Mouse (Mus musculus) T-cell, adult 2 months (primary cell): Measurements from ENCODE around the gene Cort.

Experiments
- DNase-seq: peaks from one replicate; pipeline ENCODE4 v3.0.0; 2022; ENCODE audit warnings: low spot score

Cort gene

GRCm38 (mm10) chr4:149098571-149098970, 28.0 kb downstream of the Cort start:
- DNase-seq = no peak

DNA sequence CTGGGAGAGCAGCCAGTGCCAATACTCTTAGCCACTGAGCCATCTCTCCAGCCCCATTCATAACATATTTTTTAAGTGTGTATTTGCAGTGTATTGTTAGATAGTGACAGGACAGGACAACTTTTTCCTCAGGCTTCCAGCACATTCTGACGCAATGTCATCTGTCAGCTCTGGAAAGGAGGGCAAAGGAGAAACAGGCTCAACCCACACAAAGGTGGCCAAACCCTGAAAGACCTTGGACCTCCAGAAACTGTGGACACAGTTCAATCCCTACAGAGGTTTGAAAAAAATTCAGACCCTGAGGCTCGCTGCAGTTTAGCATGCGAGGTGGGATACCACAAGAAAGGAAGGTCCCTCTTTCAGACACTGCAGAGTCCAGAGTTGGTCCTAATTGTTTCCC, 28.6 kb downstream of the Cort start:
- DNase-seq = no peak

DNA sequence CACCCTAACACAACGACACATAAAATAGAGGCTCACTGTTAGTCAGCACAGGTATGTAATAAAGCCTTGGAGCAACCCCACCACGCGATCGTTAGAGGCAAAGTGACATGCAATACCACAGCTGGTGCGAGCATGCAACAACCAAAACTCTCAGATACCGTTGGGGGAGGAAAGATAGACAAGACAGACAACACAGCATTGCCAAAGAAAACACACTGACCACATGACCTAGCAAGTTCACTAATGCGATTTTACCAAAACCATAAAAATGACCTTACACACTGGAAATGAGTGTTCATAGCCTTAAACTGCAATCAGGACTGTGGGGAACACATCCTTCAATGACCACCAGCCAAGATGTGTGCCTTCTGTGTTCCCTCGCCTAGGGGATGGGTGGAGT, 35.2 kb downstream of the Cort start:
- no peak for DNase-seq

DNA sequence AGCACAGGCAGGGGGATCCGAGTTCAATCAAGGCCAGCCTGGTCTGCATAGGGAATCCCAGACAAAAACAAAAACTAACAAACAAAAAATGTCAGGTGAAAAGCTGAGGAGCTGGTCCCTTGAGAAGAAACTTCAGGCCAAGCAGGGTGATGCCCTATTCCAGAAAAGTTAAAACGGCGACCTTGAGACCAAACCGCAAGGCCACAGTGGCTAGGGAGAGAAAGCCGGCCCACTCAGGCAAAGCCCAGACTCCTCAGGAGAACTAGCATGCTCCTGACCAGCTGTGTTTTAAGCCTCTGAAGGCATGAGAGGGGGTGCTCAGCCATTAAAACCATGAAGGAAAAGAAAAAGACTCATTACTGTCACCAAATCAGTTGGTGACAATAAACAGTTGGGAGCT, 41.2 kb downstream of the Cort start:
- no peak for DNase-seq

DNA sequence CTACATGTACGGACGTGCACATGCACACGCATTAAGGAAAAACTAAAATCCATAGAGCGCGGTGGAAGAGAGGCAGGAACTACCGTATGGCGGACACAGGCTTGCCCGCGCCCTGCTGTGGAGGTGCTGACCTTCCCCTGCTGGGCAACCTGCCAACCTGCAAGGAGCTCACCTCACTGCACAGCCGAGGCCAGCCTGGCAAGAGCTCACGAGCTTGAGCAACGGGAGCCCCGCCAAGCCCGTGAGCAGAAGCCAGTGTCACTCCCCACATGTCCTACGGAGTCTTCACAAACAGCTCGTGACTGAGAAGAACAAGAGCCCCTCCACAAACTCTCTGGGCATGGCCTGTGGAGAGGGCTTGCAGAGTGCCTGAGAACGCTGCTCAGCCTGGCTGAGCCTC, 45.0 kb downstream of the Cort start:
- DNase-seq = no peak

DNA sequence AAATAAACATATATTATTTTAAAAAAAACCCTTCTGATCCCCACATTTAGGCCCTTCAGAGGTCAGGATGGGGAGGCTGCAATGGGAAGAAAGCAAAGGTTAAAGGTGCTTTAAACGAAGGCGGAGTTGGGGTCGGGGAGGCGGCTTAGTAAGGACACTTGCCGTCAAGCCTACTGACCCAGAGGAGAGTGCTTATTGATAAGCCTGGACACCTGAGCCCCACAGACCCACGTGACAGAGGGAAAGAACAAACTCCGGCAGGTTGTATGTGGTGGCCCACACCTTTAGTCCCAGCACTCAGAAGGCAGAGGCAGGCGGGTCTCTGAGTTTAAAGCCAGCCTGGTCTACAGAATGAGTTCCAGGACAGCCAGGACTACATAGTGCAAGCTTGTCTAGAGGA, 46.5 kb downstream of the Cort start:
- DNase-seq = no peak

GRCm38 (mm10) chr4:149079629-149080028, 46.9 kb downstream of the Cort start:
- no peak for DNase-seq

DNA sequence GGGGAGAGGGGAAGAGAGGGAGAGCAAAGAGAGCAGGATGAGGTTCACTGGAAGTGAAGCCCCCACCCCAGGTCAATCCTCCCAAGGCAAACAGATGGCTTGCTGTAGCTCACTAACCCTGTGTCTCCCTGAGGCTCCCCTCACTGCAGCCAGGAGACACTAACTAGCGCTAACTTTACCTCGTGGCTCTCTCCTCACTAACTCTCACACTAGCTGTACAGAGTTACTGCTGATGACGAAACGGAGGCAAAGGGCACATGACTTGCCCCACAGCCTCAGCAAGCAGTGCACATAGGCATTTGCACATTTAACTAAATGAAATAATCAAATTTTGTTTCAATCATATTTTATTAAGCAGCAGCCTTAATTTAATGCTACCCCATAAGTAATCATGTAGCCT, 48.3 kb downstream of the Cort start:
- DNase-seq = no peak

DNA sequence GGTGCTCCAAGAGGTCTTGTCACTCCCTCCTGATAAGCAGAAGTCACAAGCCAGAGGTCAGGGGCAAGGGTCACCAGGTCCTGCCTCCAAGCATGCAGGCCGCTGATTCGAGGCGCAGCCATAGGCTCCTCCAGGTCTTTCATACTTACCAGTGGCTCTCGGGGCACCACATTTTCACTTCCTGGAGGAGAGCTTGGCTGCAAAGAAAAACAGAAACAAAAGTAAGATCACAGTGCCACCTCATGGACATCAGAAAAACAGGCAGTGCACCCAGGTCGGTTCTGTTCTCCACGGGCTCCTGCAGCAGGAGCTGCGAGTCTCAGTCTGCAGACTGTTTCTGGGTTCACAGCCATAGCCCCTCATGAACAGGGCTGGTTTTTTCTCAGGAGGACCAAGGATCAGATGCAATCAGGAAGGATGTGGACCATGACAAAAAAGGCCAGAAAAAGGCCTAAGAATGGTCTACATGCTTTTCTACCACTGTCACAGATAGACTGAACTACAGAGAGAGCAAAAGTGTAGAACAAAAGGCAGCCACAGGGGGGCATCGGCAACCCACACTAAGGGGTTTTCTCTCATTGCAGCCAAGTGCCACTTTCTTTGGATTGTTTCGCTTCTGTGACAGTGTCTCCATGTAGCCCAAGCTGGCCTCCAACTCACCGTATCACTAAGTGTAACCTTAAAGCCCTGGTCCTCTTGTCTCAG, 50.5 kb downstream of the Cort start:
- DNase-seq = peak; percentile 79

GRCm38 (mm10) chr4:149075073-149075472, 51.5 kb downstream of the Cort start:
- DNase-seq = no peak
